Mouse (Mus musculus) c-Kit-negative CD71-positive TER-119-positive erythroid progenitor cells, embryonic 14.5 days (primary cell): Measurements from ENCODE around the gene Sod2.
"Not testable (repeated sequence)": the region's sequence is repeated elsewhere in the genome, so short reads cannot be mapped to it uniquely, and the experiment has no call there.

ENCODE experiments used
- DNase-seq: peaks from one replicate; pipeline ENCODE4 v3.0.0-alpha.2; 2013; ENCODE audit warnings: low read depth, low spot score

Sod2 gene

GRCm38 (mm10) chr17:13006546-13006945 is at the start of gene Sod2:
Gene Sod2 (plus strand): TSS chr17:13006846.
- not testable (repeated sequence) for DNase-seq

GRCm38 (mm10) chr17:12959377-12959776 is 47.3 kb upstream of the Sod2 start:
- not testable (repeated sequence) for DNase-seq

DNA sequence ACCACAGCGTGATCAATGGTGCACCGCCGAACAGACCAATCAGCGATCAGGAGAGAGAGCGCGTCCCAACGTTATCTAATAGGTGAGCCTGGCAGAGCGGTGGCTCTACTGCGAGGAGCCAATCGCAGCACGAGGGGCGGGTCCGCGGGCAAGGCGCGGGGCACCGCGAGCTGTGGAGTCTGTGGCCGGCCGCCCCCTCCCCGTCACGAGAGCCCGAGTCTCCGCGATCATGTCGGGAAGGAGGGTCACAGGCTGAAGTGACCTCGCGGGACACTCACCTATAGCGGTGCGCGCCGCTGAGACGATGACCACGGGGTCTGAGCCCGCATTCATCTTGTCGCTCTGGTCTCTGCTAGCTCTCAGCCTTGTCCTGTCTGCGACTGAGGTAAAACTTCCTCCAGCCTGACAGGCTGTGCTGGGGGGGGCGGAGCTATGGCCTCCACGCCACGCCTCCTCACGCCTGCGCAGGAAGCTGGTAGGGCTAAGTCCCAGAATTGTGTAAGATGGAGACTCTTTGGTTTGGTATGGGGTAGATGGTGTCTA is 46.2 kb upstream of the Sod2 start, which contains the start of gene Acat2:
Gene Acat2, minus strand, starts transcription at position 417 of the 543 bp plus-strand sequence.
- DNase-seq: peak; percentile 88

- no peak for DNase-seq
Measured at GRCm38 (mm10) chr17:12963476-12963875, 43.2 kb upstream of the Sod2 start.

DNA sequence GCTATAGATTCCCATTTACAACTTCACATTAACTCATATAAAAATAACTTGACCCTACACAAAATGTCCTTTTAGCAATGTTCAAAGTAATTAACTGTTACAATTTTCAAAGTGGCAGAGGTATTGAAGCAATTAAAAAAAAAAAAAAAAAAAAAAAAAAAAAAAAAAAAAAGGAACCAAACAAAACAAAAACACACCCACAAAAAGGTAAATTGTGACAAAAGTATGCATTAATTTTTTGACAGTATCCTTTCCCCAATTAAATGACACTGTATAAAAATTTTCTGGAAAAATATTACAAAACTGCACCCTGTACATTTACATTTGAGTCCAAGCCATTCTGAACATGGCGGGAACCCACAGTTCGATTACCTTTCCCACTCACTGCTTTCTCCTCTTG is 39.5 kb upstream of the Sod2 start:
- no peak for DNase-seq

DNA sequence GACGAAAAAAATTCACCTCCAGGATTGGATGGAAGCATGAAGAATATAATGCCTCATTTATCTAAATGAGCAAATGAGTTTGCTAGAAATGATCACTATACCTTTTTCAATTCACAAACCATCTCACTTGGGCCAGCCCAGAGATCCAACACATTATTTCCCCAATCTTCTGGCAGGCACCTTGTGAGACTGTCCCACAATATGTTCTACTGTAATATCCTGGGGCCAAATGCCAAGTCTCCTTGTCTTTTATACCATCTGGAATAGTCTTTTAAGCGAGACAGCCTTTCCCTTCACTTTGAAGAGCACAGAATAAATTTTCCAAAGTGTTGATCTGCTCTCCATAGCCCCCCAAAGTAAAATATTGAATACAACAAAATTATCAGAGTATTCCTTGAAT is 32.8 kb upstream of the Sod2 start:
- DNase-seq: no peak

- DNase-seq: no peak
Measured at GRCm38 (mm10) chr17:12978546-12978945, 28.1 kb upstream of the Sod2 start.

DNA sequence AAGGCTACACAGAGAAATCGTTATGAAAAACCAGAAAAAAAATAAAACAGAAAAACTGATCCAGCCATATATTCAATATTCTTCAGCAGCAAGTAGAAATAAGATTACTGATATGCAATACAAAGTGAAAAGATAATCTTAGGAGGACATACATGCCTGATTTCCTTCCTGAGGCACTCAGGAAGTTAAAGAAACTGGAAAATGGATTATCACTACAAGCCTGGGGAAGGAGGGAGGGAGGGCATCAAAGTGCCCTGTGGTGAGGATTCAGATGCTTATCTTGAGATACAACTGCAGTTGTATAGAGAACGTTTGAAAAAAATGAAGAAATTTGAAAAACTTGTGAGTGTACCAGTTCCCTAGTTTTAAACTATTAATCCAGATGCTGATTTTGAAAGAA is 22.7 kb upstream of the Sod2 start:
- no peak for DNase-seq

- not testable (repeated sequence) for DNase-seq
Measured at GRCm38 (mm10) chr17:12988096-12988495, 18.6 kb upstream of the Sod2 start.

DNA sequence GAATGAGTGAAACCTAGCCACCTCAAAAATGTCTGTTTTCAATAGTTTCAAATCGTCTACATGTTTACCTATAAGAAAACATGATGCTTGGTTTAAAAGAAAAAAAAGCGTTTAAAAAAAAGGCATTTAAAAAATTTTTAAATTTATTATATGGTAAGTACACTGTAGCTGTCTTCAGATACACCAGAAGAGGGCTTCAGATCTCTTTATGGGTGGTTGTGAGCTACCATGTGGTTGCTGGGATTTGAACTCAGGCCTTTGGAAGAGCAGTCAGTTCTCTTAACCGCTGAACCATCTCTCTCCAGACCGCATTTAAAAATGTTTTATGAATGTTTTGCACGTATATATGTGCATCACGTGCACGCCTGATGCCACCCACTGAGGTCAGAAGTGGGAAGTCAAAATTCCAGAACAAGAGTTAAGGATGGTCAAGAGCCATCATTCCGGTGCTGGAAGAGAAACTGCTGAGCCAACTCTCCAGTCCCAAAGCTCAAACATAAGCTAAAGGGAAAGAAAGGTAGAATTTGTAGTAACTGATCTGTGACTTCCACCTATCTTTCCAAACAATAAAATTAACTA is 16.0 kb upstream of the Sod2 start:
- DNase-seq: peak; percentile 12

DNA sequence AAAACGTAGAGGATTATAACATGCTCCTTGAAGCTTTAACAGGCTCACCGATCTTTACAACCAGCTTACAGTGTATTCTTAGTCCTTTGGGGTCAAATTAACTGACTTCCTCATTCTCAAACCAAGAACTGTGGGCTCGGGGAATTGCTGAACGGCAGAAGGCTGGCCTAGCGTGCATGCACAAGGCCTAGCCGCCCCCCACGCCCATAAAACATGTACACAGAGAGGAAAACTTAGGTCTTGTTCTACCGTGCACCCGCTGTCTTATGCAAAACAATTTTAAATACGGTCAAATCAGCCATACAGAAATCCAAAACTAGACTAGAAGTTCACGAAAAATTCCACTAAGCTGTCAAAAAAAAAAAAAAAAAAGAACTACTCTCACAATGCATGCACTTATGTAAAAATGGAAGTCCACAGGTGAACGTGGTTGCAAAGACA is 15.4 kb upstream of the Sod2 start:
- DNase-seq: peak; percentile 25

DNA sequence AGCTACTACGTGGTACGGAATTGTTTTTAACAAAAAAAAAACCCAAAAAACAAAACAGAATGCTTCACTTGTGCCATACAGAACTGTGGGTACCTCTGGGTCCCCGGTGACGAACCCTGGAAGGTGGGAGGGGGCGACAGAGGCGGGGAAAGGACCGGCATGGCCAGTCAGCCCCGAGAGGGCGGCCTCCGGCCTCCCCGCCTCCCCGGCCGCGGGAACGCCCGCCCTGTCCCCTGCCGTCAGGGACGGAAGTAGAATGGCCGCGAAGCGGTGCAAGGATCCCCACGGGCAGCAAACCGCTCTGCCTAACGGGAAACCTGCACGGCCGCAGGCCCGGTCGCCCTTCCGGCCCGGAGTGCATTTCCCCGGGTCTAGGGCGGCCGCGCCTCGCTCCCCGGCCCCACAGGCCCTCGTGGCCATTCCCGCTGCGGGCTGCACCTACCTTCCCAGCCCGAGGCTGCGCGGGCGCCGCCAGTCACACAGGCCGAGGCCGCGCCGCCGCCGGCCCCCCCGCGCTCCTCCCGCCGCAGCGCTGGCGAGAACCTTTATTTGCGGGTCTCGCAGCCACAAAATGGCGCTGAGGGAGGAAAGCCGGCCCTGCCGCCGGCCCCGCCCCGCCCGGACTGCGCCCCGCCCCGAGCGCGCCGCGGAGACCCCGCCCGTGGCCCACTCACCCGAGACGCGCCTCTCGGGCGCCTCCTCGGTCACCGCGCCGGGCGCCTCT is 14.8 kb upstream of the Sod2 start:
- peak; percentile 72 for DNase-seq

- peak; percentile 71 for DNase-seq
Measured at GRCm38 (mm10) chr17:12992470-12992991, 14.1 kb upstream of the Sod2 start.

GRCm38 (mm10) chr17:12994069-12994468 is 12.6 kb upstream of the Sod2 start, which contains the start of gene Wtap:
Gene Wtap (minus strand): TSS chr17:12994169.
- DNase-seq: no peak

GRCm38 (mm10) chr17:12996345-12996744 is 10.3 kb upstream of the Sod2 start:
- no peak for DNase-seq

DNA sequence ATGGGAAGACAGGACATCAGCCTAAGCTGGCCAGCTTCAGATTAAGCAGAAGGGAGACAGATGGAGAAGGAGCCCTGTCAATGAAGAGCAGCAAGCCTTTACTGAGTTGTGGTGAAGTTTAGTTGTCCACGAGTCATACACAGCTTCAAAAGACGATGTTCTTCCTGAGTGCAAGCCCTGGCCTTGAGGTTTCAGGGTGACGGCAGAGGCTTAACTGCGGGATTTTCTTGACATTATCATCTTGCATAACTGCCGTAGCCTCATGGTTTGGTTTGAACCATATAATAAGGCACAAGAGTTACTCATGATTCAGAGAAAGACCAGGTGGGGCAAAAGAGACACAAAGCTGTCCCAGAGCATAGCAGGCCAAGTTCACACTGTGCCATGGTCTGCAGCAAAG is 8.8 kb upstream of the Sod2 start:
- DNase-seq: no peak

GRCm38 (mm10) chr17:12999069-12999468 is 7.6 kb upstream of the Sod2 start:
- no peak for DNase-seq

DNA sequence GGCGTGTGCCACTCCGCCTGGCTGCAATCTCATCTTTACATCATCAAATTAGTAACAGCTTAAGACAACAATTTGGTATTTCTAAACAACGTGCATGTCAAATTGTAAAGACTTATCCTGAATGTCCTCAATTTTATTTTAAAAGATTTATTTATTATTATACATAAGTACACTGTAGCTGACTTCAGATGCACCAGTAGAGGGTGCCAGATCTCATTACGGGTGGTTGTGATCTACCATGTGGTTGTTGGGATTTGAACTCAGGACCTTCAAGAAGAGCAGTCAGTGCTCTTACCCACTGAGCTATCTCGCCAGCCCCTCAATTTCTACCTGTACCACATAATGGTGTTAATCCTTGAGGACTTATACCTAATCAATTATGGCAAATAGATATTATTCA is 4.4 kb upstream of the Sod2 start:
- not testable (repeated sequence) for DNase-seq

DNA sequence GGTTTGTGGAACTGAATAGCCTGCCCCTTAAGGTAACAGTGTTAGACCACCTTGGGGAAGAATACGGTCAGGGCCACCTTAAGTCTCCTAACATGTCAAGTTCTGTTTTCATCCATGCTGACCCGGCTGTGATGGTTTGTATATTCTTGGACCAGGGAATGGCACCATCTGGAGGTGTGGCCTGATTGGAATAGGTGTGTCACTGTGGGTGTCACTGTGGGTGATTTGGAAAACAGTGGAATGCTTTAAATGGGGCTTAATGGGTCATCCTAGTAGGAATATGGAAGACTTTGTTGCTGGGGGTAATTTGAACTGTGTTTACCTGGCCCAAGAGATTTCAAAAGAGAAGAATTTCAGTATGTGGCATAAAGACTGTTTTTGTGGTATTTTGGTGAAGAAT is 2.2 kb upstream of the Sod2 start:
- not testable (repeated sequence) for DNase-seq

DNA sequence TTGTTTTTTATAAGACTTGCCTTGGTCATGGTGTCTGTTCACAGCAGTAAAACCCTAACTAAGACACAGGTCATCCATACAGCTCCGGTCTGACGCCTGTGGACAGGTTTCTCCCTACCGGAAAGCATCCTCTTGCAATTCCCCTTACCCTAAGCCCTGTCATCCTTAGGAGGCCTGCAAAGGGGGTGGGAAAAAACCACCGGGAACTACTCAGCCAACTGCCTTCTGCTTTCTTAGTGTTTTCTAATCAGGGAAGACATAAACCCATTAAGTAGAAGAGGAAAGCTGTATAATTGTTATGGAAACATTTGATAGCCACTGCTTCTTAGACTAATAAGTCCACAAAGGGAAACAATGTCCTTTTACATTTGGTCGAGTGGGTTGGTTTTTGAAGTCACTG is 338 bp downstream of the Sod2 start:
- no peak for DNase-seq

DNA sequence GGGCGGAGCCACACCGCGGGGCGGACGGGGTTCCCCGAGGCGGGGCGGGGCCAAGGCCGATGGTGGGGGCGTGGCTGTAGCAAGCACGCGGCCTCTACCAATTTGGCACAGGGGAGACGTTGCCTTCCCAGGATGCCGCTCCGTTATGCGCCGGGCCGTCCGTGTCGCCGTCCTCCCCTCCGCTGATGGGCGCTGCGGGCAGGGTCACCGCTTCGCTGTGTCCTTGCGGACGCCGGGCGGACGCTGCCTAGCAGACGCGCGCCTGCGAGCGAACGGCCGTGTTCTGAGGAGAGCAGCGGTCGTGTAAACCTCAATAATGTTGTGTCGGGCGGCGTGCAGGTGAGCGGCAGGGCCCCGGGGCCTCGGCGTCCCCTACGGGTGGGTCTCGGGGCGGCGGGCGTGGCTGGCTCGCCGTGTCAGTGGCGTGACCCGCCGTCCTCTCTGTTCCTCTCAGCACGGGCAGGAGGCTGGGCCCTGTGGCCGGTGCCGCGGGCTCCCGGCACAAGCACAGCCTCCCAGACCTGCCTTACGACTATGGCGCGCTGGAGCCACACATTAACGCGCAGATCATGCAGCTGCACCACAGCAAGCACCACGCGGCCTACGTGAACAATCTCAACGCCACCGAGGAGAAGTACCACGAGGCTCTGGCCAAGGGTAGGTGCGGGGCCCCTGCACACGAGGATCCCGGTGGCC is 1.2 kb downstream of the Sod2 start:
- peak; percentile 92 for DNase-seq

GRCm38 (mm10) chr17:13008528-13008927 is 1.9 kb downstream of the Sod2 start:
- no peak for DNase-seq
